Mouse (Mus musculus) megakaryocyte, embryonic 14.5 days (primary cell): Measurements from ENCODE around the gene BC053393. TPM values are rescaled to one million over a fixed set of nuclear protein-coding genes. Genes with fewer than 3 reads are reported as not detected.

Source experiments
- H3K27me3 ChIP-seq: replicated peaks from 2 replicates; pipeline ENCODE3; 2012; ENCODE audit warnings: inconsistent platforms
- H3K36me3 ChIP-seq: replicated peaks from 2 replicates; pipeline ENCODE3; 2012; ENCODE audit warnings: low read length, inconsistent platforms, mixed read lengths
- H3K4me1 ChIP-seq: 2 replicates; pipeline ENCODE4 v1.6.1; 2012; ENCODE audit warnings: inconsistent platforms
- H3K4me3 ChIP-seq: replicated peaks from 2 replicates; pipeline ENCODE3; 2012; ENCODE audit warnings: moderate library complexity, mild to moderate bottlenecking, inconsistent platforms
- H3K9me3 ChIP-seq: 2 replicates; pipeline ENCODE4 v1.6.1; 2012; ENCODE audit warnings: inconsistent platforms
- FLI1 ChIP-seq: IDR thresholded peaks from 2 replicates; pipeline ENCODE4 v1.6.1; 2012; ENCODE audit warnings: low read length, inconsistent platforms, mixed read lengths
- GATA1 ChIP-seq: IDR thresholded peaks from 3 replicates; pipeline ENCODE4 v1.6.1; 2012; ENCODE audit warnings: mixed read lengths, low read length, inconsistent platforms, borderline replicate concordance
- polyA plus RNA-seq: library from polyadenylated mRNA; stranded (reverse); fragments of >175 nt; gene quantifications from 2 replicates; pipeline ENCODE4 v1.2.3, GENCODE M21; 2012; ENCODE audit warnings: low replicate concordance; ENCODE audit not compliant: insufficient read depth

Gene BC053393
- polyA plus RNA-seq, 1 experiment, result not detected

- TF ChIP-seq FLI1, result no peak
- no peak for TF ChIP-seq GATA1
- 0 out of 2 replicates have a peak, but pooled peaks cover 3% of the 10 kb centered on the region for H3K4me1 ChIP-seq
- no peaks in the 10 kb centered on the region for H3K27me3 ChIP-seq
- no peaks in the 10 kb centered on the region for H3K36me3 ChIP-seq
- H3K9me3 ChIP-seq, result no peaks in the 10 kb centered on the region
- H3K4me3 ChIP-seq, result no peak overlapping the region
These were observed 65.2 kb downstream of the BC053393 start for GRCm38 (mm10) chr11:46636568-46636967.

Other genes with a start within 250 kb of the BC053393 start
- 0.09 TPM in 1 of 2 replicates, not detected in the other for gene Itk, start 182.0 kb upstream of the BC053393 start, polyA plus RNA-seq
- 0.43 and 2.6 TPM in 2 replicates for gene Fam71b, start 175.0 kb upstream of the BC053393 start, polyA plus RNA-seq
- 96.5 and 121 TPM in 2 replicates for gene Med7, start 134.6 kb upstream of the BC053393 start, polyA plus RNA-seq
- 2.9 TPM in 1 of 2 replicates, not detected in the other for gene Havcr2, start 116.6 kb upstream of the BC053393 start, polyA plus RNA-seq
- not detected in 2 replicates for gene Gm12169, start 47.3 kb upstream of the BC053393 start, polyA plus RNA-seq
- not detected in 2 replicates for gene Dppa1, start 57.7 kb downstream of the BC053393 start, polyA plus RNA-seq
- not detected in 2 replicates for gene Timd2, start 135.5 kb downstream of the BC053393 start, polyA plus RNA-seq
- gene Havcr1, start 163.5 kb downstream of the BC053393 start, polyA plus RNA-seq, result not detected in 2 replicates
- gene Timd4, start 239.3 kb downstream of the BC053393 start, polyA plus RNA-seq, result not detected in 2 replicates